Mouse (Mus musculus): ENCODE data around the gene Gm10203.

DNA sequence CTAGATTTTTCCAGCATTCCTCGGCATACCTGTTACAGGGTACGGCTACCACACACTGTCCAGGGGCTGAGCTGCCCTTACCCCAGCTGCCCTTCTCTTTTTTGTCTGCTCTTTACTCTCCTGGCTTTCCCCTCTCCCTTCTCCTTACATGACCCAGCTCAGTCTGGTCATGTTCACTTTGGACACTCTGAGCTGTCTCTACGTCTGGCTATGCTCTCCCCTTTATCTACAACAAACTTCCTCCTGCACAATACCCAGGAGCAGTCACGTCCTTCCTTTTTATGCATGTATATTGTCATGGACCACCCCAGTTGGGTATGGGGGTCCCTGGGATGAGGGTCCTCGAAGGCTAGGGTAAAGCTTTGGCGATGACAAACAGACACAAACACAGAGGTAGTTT is 5.7 kb downstream of the Gm10203 start:
- TF ChIP-seq CTCF (IDR thresholded peaks at IDR 0.05; ENCODE audit: borderline replicate concordance, insufficient read depth, low read depth, low read length) = no peak
- TF ChIP-seq POLR2A (IDR thresholded peaks at IDR 0.05; ENCODE audit: borderline replicate concordance, insufficient read depth, low read length) = no peak
